Mouse (Mus musculus) hematopoietic stem cell, adult 5-6 weeks (primary cell): ENCODE measurements around the gene Comt. TPM values are rescaled to one million over a fixed set of nuclear protein-coding genes. Genes with fewer than 3 reads are reported as not detected.

Source experiments
- total RNA-seq: library from RNA; stranded (forward); fragments of 172-1452, 232-1000 nt; gene quantifications from 2 replicates; pipeline ENCODE4 v1.2.3, GENCODE M21; 2017

Comt gene
- total RNA-seq, 1 experiment from 2014 or later: 54.8 TPM

Other genes with a start within 250 kb of the Comt start
- gene Ccdc188, start 209.0 kb downstream of the Comt start, total RNA-seq: not detected in 2 replicates
- 9.4 and 9.6 TPM in 2 replicates for gene Zdhhc8, start 191.7 kb downstream of the Comt start, total RNA-seq
- gene Trmt2a, start 178.2 kb downstream of the Comt start, total RNA-seq: 86.8 and 88.1 TPM in 2 replicates
- gene Ranbp1, start 178.1 kb downstream of the Comt start, total RNA-seq: 330 and 415 TPM in 2 replicates
- not detected in 2 replicates for gene Gm49776, start 168.5 kb downstream of the Comt start, total RNA-seq
- gene Dgcr8, start 137.6 kb downstream of the Comt start, total RNA-seq: 62.5 and 84.9 TPM in 2 replicates
- gene Tango2, start 78.7 kb downstream of the Comt start, total RNA-seq: 11.7 and 13.9 TPM in 2 replicates
- gene Arvcf, start 78.7 kb downstream of the Comt start, total RNA-seq: 4.7 and 12.7 TPM in 2 replicates
- 12.6 and 16.3 TPM in 2 replicates for gene Txnrd2, start 468 bp downstream of the Comt start, total RNA-seq
- 4.4 and 4.5 TPM in 2 replicates for gene Gnb1l, start 71.9 kb upstream of the Comt start, total RNA-seq
- 6.7 and 8.4 TPM in 2 replicates for gene Rtl10, start 72.0 kb upstream of the Comt start, total RNA-seq
- not detected in 2 replicates for gene Tbx1, start 163.8 kb upstream of the Comt start, total RNA-seq
- gene Gp1bb, start 195.6 kb upstream of the Comt start, total RNA-seq: 0.38 and 2.9 TPM in 2 replicates
- gene Gm49601, start 199.6 kb upstream of the Comt start, total RNA-seq: 2.1 TPM in 1 of 2 replicates, not detected in the other
- 1.8 and 7.6 TPM in 2 replicates for gene Sept5, start 203.1 kb upstream of the Comt start, total RNA-seq